Mouse (Mus musculus) heart, postnatal 0 days (tissue): ENCODE results near the gene Epb41. TPM values are rescaled to one million over a fixed set of nuclear protein-coding genes. Genes with fewer than 3 reads are reported as not detected.

Experiments
- ATAC-seq: fragments of 200-750 bp; cut with Nextera tagmentation; 2 replicates; pipeline ENCODE4 v1.8.0; 2017; ENCODE audit warnings: low read depth, moderate number of reproducible peaks, moderate library complexity; ENCODE audit not compliant: insufficient read depth
- DNase-seq: peaks from one replicate; pipeline ENCODE4 v3.0.0-alpha.2; 2016; ENCODE audit warnings: low spot score
- H3K27ac ChIP-seq: fragments of 300-500 bp; sonication (generic); 2 replicates; pipeline ENCODE4 v1.5.1; 2014; ENCODE audit warnings: low read depth, mild to moderate bottlenecking
- H3K27me3 ChIP-seq: fragments of 300-500 bp; sonication (generic); 2 replicates; pipeline ENCODE4 v1.6.1; 2014; ENCODE audit warnings: low read length, mixed read lengths; ENCODE audit not compliant: control insufficient read depth, insufficient read depth
- H3K36me3 ChIP-seq: fragments of 300-500 bp; sonication (generic); replicated peaks from 2 replicates; pipeline ENCODE4 v1.6.1; 2014; ENCODE audit warnings: low read length, mixed read lengths; ENCODE audit not compliant: control insufficient read depth, insufficient read depth
- H3K4me1 ChIP-seq: fragments of 300-500 bp; sonication (generic); 2 replicates; pipeline ENCODE4 v1.6.1; 2014; ENCODE audit warnings: antibody characterized with exemption; ENCODE audit not compliant: control insufficient read depth, insufficient read depth
- H3K4me2 ChIP-seq: fragments of 300-500 bp; sonication (generic); 2 replicates; pipeline ENCODE4 v1.6.1; 2014; ENCODE audit warnings: low read depth, mild to moderate bottlenecking, low read length, moderate library complexity
- H3K4me3 ChIP-seq: fragments of 300-500 bp; sonication (generic); 2 replicates; pipeline ENCODE4 v1.5.1; 2014; ENCODE audit warnings: low read depth, low read length
- H3K9ac ChIP-seq: fragments of 300-500 bp; sonication (generic); replicated peaks from 2 replicates; pipeline ENCODE4 v1.6.1; 2014; ENCODE audit warnings: low read depth, low read length, mixed read lengths
- H3K9me3 ChIP-seq: fragments of 300-500 bp; sonication (generic); replicated peaks from 2 replicates; pipeline ENCODE4 v1.6.1; 2016; ENCODE audit warnings: low read length; ENCODE audit not compliant: control insufficient read depth
- CTCF ChIP-seq: IDR thresholded peaks from 2 replicates; pipeline ENCODE4 v1.5.1; 2016; ENCODE audit warnings: antibody characterized with exemption, control low read depth, low read depth
- EP300 ChIP-seq: IDR thresholded peaks from 2 replicates; pipeline ENCODE4 v1.6.1; 2016; ENCODE audit warnings: antibody characterized with exemption, low read depth
- WGBS: fragments of 180-500 bp; shearing (Covaris S2); extraction: QIAGEN DNeasy Blood & Tissue Kit; methylation state at CpG from one replicate; pipeline ENCODE4 v1.1.7; 2014; 5-methylcytosine and 5-hydroxymethylcytosine counted together
- polyA plus RNA-seq: library from polyadenylated mRNA; unstranded; fragments of >200 nt; fragmentation: Nextera tagmentation; extraction: Ambion mirVana; gene quantifications from 2 replicates; pipeline ENCODE4 v1.2.1, GENCODE M21; 2015
- total RNA-seq: library from RNA; depleted of rRNA; stranded (reverse); fragments of >200 nt; gene quantifications from 2 replicates; pipeline ENCODE4 v1.2.3, GENCODE M21; 2014; ENCODE audit warnings: low replicate concordance

Epb41 gene
- total and polyA plus RNA-seq, 2 experiments from 2014 or later: 26.6 to 52.8 TPM

- ATAC-seq (no peak), DNase-seq (no peak)
- WGBS: 44% methylated on average over 17 of the region's 17 CpGs
- no peaks in the 10 kb centered on the region for H3K9me3 ChIP-seq
- peaks cover 29% of the 10 kb centered on the region for H3K4me1 ChIP-seq
- no peaks in the 10 kb centered on the region for H3K36me3 ChIP-seq
- no peak overlapping the region for H3K4me3 ChIP-seq
- no peak overlapping the region for H3K27ac ChIP-seq
- no peak for TF ChIP-seq CTCF
- no peak for TF ChIP-seq EP300
- no peaks in the 10 kb centered on the region for H3K27me3 ChIP-seq
- no peak overlapping the region for H3K4me2 ChIP-seq
- H3K9ac ChIP-seq: no peak overlapping the region
These were observed 14.9 kb downstream of the Epb41 start for GRCm38 (mm10) chr4:132060040-132060832.

- Histone ChIP-seq H3K27ac (no peak overlapping the region), H3K9me3 (no peaks in the 10 kb centered on the region), H3K36me3 (no peaks in the 10 kb centered on the region), H3K4me1 (peaks cover 29% of the 10 kb centered on the region), H3K27me3 (no peaks in the 10 kb centered on the region), H3K4me3 (no peak overlapping the region), H3K9ac (no peak overlapping the region), H3K4me2 (no peak overlapping the region)
- DNase-seq (no peak), ATAC-seq (no peak)
- WGBS: 93% methylated on average over 2 of the region's 2 CpGs
- TF ChIP-seq CTCF (no peak), EP300 (no peak)
These were observed 15.6 kb downstream of the Epb41 start for GRCm38 (mm10) chr4:132059541-132059940.

- Histone ChIP-seq H3K4me1 (peaks cover 29% of the 10 kb centered on the region), H3K9ac (no peak overlapping the region)
- no peak for ATAC-seq
These were observed 17.8 kb downstream of the Epb41 start for GRCm38 (mm10) chr4:132057311-132057710.

GRCm38 (mm10) chr4:132051321-132052275, 23.5 kb downstream of the Epb41 start:
- TF ChIP-seq EP300: no peak
- no peak for TF ChIP-seq CTCF
- ATAC-seq (no peak), DNase-seq (no peak)
- Histone ChIP-seq H3K9ac (no peak overlapping the region), H3K27me3 (no peaks in the 10 kb centered on the region), H3K9me3 (no peaks in the 10 kb centered on the region), H3K4me1 (peaks cover 6% of the 10 kb centered on the region; the same call in 1 of the 2 replicates), H3K4me3 (no peak overlapping the region), H3K4me2 (no peak overlapping the region), H3K36me3 (no peaks in the 10 kb centered on the region), H3K27ac (no peak overlapping the region)
- 66% methylated on average over 10 of the region's 10 CpGs for WGBS

More at GRCm38 (mm10) chr4:132057311-132057710, 17.8 kb downstream of the Epb41 start:
- DNase-seq: no peak
- peak overlapping the region; percentile 41; the same call in 1 of the 2 replicates for H3K27ac ChIP-seq
- H3K9me3 ChIP-seq: no peaks in the 10 kb centered on the region
- no peaks in the 10 kb centered on the region for H3K36me3 ChIP-seq
- H3K27me3 ChIP-seq: no peaks in the 10 kb centered on the region
- no peak overlapping the region for H3K4me3 ChIP-seq
- no peak overlapping the region for H3K4me2 ChIP-seq
- TF ChIP-seq CTCF: no peak
- no peak for TF ChIP-seq EP300

- no peak overlapping the region for H3K27ac ChIP-seq
- TF ChIP-seq EP300: no peak
- TF ChIP-seq CTCF: no peak
- H3K9ac ChIP-seq: no peak overlapping the region
- DNase-seq (no peak), ATAC-seq (no peak)
- H3K9me3 ChIP-seq: no peaks in the 10 kb centered on the region
- H3K27me3 ChIP-seq: no peaks in the 10 kb centered on the region
- 12% methylated on average over 15 of the region's 15 CpGs for WGBS
- peak overlapping the region; percentile 89 for H3K4me3 ChIP-seq
- H3K36me3 ChIP-seq: no peaks in the 10 kb centered on the region
- H3K4me1 ChIP-seq: peaks cover 6% of the 10 kb centered on the region; the same call in 1 of the 2 replicates
- peak overlapping the region; percentile 100 for H3K4me2 ChIP-seq
These were observed 25.4 kb downstream of the Epb41 start for GRCm38 (mm10) chr4:132049549-132050200.
